Mouse (Mus musculus) spleen, adult 2 months (tissue): ENCODE data around the gene Tmem164.

Experiments used
- CTCF ChIP-seq: fragments of 200-500 bp; IDR thresholded peaks from 2 replicates; pipeline ENCODE4 v1.5.1; 2011; ENCODE audit warnings: mild to moderate bottlenecking, inconsistent platforms; ENCODE audit not compliant: insufficient read depth, insufficient read length, insufficient replicate concordance; ENCODE audit errors: extremely low read depth
- POLR2A ChIP-seq: fragments of 200-500 bp; IDR thresholded peaks from 2 replicates; pipeline ENCODE4 v1.6.1; 2011; ENCODE audit warnings: low read depth, low read length, inconsistent platforms

DNA sequence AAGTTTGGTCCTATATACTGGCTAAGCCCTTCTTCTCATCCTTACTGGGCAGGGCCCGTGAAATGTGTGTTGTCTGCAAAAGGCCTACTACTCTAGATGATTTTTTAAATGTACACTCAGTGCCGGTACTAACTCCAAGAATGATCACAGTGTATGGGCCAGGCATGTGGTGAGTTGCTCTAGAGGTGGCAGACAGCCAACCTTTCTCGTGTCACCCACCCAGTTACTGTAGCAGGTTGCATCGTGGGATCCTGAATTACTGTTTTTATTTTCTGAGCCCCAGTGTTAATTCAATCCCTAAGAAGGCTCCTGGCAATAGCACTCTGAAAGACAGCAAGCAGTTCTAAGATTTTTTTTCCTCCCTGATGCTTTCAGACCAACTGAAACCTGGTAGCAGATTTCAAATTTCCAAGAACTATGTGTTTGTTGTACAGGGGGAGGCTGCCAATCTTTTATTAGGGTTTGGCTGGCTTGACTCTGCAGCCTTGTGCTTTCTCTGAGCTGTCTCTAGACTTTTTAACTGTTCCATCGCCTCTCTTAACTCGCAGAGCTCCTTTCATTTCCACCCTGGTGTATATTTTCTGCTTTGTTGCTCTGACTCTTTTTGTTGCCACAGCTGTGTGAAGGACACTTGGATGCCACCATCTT, 31.0 kb upstream of the Tmem164 start:
- TF ChIP-seq CTCF (no peak), POLR2A (no peak)
